Mouse (Mus musculus) Patski (cell line): ENCODE data around the gene Pip4k2a. TPM values are rescaled to one million over a fixed set of nuclear protein-coding genes. Genes with fewer than 3 reads are reported as not detected.
A peak's percentile ranks its signal among the peaks of the same experiment; 100 is the strongest.

Experiments
- ATAC-seq: fragments of 100-300 bp; one replicate; pipeline ENCODE4 v1.8.0; 2021
- CTCF ChIA-PET: fragments of 350-600 bp; sonication (Branson Sonifier 250); formaldehyde crosslinking; loops from one replicate; lab custom pipeline; 2022; ENCODE audit warnings: inconsistent platforms; lab: Charles Lee
- POLR2A ChIA-PET: fragments of 350-600 bp; sonication (Branson Sonifier 250); formaldehyde crosslinking; loops from one replicate; lab custom pipeline; 2022; ENCODE audit warnings: antibody characterized with exemption, inconsistent platforms; lab: Charles Lee
- DNase-seq: peaks from one replicate; pipeline ENCODE4 v3.0.0-alpha.2; 2011; ENCODE audit warnings: low read depth, low spot score
- H3K27me3 ChIP-seq: fragments of 371-371 bp; one replicate; pipeline ENCODE4 v1.5.1; 2021
- CTCF ChIP-seq: fragments of 100-300 bp; IDR thresholded peaks from one replicate; pipeline ENCODE4 v1.5.1; 2021
- in situ Hi-C: fragments of 300-500 bp; cut with MboI; formaldehyde crosslinking; loops from 3 replicates; pipeline ENCODE4 v1.11.1; 2018; ENCODE audit warnings: low pct_unique_long_range_greater_than_20kb, mixed read lengths
- polyA plus RNA-seq: library from polyadenylated mRNA; unstranded; gene quantifications from one replicate; pipeline ENCODE4 v1.2.3, GENCODE M21; 2021

The Pip4k2a gene
- polyA plus RNA-seq, 1 experiment from 2014 or later = 17.6 TPM

DNA sequence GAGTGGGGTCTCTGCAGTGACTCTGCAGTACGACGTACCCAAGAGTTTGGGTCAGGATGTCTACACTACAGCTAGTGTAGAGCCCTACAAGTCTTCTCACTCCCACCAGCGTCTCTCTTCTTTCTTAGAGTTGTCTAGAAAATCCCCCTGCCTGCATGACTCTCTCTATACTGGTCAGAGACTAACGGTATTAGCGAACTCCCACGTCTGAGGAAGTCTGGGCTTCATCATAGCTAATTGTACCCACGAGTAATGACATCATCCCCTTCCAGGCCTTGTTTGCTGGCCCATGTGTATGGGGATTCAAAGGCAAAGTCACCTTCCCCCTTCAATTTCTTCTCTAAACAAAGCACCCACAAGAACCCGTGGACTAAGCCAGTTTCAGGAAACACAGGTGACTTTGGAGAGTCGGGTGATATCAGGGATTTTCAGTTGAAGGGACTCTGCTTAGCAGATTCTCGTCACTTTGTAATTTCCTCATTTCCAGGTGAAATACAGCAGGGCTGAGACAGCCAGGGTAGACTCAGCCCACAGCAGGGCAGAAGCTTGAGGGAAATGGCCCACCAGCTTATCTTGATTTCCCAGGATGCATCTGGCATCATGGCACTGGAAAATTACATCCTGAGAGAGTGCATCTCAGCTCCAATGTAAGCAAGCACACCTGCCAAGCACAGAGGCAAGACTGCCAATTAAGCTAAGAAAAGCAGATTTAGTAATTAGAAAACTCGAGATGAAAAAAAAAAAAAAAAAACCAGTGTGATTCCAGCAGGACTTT is 107.5 kb downstream of the Pip4k2a start:
- in situ Hi-C loops = no loop called here
- no peak for TF ChIP-seq CTCF
- ChIA-PET POLR2A (no interaction called here), CTCF (interaction anchor here (0.7 to 0.9 kb wide), 2 partner anchors 27 to 35 kb away, joined by 3 to 4 read pairs; no protein-coding TSS in a partner anchor)
- no peak for ATAC-seq
- DNase-seq = no peak
- H3K27me3 ChIP-seq = no peaks in the 10 kb centered on the region

DNA sequence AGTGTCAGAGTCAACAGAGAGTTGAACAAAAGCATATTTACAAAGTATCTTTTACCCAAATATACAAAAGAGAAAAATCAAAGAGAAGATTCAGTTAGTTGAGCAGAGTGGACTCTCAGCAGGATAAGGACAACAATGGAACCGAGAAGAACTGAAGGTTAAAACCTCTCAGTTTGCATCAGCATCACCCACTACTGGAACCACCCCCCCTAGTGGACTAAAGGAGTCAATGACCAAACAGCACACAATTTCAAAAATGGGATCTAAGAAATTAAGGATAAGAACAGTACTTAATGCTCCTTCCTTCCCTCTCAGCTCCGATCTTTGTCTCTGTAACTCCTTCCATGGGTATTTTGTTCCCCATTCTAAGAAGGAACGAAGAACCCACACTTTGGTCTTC is 113.6 kb downstream of the Pip4k2a start:
- ChIA-PET POLR2A (no interaction called here), CTCF (interaction anchor here (1.0 kb wide), 1 partner anchor 21 kb away, joined by 3 read pairs; no protein-coding TSS in a partner anchor)
- H3K27me3 ChIP-seq = no peaks in the 10 kb centered on the region
- no peak for DNase-seq
- ATAC-seq = no peak
- peak; percentile 42 for TF ChIP-seq CTCF
- in situ Hi-C loops = no loop called here

DNA sequence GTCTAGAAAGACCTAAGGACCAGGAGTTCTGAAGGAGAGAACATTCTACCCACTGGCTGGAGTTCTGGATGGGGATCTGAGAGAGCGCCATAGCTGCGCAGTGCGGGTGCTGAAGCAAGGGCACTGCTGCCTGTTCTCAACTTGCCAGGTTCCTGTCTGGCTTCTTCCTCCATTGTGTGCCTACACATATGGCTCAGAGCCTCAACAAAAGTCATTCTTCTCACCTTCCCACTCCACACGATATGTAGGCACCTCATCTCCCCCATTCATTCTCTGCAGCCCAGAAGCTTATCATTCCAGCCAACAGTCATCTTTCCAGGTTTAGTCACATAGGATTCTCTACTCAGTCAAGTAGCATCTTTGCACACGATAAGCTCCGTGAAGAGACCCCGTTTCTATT is 123.3 kb downstream of the Pip4k2a start:
- CTCF ChIA-PET = interaction anchor here (1.6 kb wide), 1 partner anchor 123 kb away, joined by 4 read pairs; the partner anchor contains the start of genes 4930426L09Rik and Pip4k2a
- H3K27me3 ChIP-seq = no peaks in the 10 kb centered on the region
- in situ Hi-C loops = loop anchor here (5.0 kb wide), 2 partner anchors 118 to 403 kb away; no protein-coding TSS in a partner anchor
- no peak for ATAC-seq
- no peak for TF ChIP-seq CTCF
- no peak for DNase-seq
- POLR2A ChIA-PET = no interaction called here

DNA sequence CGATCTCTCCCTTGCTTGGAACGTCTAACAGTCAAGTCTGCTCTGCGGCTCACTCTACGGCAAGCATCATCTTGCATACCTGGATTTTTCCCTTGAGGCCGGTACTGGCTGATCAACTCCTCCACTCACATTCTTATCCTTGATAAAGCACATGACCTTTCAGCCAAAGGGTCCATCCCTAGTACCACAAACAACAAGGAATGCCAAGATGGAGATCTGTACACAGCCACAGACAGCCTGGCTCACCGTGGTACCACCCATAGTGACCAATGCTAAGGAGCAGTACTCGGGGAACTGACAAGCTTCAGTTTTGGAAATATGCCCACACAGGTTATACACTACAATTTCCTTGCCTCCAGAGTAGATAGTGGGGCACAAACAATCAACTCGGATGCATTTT is 123.9 kb downstream of the Pip4k2a start:
- no peak for DNase-seq
- H3K27me3 ChIP-seq = no peaks in the 10 kb centered on the region
- in situ Hi-C loops = loop anchor here (5.0 kb wide), 2 partner anchors 118 to 403 kb away; no protein-coding TSS in a partner anchor
- no peak for ATAC-seq
- CTCF ChIA-PET = interaction anchor here (1.1 to 1.6 kb wide), 2 partner anchors 124 to 403 kb away, joined by 4 read pairs; partner anchors contain the start of genes 4930426L09Rik and Pip4k2a
- POLR2A ChIA-PET = no interaction called here
- TF ChIP-seq CTCF = no peak

DNA sequence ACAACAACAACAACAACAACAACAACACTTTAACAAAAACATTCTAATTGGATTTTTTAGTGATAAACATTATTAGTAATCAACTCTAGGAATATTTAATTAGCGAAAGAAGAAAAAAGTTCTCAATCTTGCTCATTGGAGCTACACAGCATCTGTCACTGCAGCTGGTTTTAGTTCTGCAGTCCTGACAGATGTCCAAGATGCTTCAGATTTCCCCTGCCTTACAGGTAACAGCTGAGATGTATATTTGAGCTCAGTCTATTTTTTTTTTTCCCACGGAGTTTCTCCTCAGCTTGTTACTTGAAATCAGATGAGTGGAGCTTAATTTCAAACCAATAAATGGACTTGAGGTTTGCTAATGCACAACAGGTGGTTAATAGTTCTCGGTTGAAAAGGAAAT is 124.5 kb downstream of the Pip4k2a start:
- CTCF ChIA-PET = interaction anchor here (0.6 to 1.7 kb wide), 6 partner anchors 107 to 403 kb away, joined by 3 to 6 read pairs (median 4); no protein-coding TSS in a partner anchor
- in situ Hi-C loops = loop anchor here (5.0 kb wide), 2 partner anchors 119 to 404 kb away; no protein-coding TSS in a partner anchor

DNA sequence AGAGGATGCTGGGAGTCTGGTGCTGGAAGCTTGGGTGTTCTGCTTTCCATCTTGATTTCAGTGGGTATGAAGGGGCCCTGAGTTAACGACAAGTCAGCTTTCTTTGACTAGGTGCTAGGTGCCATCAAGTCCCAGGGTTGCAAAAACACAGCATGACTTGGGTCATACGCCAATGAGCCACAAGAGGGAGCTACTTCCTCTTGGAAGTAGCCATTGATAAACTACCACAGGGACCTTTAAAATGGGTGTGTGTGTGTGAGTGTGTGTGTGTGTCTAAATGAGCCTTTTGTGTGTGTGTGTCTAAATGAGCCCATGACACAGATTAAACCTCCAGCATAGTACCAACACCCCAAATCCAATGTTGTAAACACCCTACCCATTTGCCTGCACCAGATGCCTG is 125.1 kb downstream of the Pip4k2a start:
- ATAC-seq = no peak
- ChIA-PET POLR2A (interaction anchor here (0.6 to 0.7 kb wide), 2 partner anchors 70 to 323 kb away, joined by 3 to 4 read pairs; no protein-coding TSS in a partner anchor), CTCF (interaction anchor here (0.6 to 1.7 kb wide), 12 partner anchors 13 to 404 kb away, joined by 3 to 6 read pairs (median 3); no protein-coding TSS in a partner anchor)
- DNase-seq = no peak
- in situ Hi-C loops = loop anchor here (5.0 kb wide), 2 partner anchors 120 to 405 kb away; no protein-coding TSS in a partner anchor
- TF ChIP-seq CTCF = peak; percentile 79
- H3K27me3 ChIP-seq = no peaks in the 10 kb centered on the region

More for the DNA sequence above, 124.5 kb downstream of the Pip4k2a start:
- POLR2A ChIA-PET = no interaction called here
- H3K27me3 ChIP-seq = no peaks in the 10 kb centered on the region
- DNase-seq (no peak), ATAC-seq (no peak)
- no peak for TF ChIP-seq CTCF

DNA sequence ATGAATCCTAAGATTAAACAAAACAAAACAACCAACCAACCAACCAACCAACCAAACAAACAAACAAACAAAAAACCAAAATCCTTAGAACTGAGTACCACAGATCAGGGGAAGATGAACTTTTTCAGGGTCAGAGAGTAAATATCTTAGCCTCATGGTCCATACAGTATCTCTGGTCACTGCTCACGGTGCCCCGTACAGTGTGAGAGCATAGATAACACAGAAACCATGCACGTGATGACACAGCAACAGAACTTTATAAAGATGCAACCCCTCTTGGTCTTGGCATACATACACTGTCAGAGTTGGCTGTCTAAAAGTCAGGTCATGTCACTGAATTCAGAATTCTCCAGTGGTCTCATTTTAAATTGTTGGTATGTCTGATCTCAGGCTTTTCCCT is 126.8 kb downstream of the Pip4k2a start:
- DNase-seq (no peak), ATAC-seq (no peak)
- CTCF ChIA-PET = interaction anchor here (0.8 kb wide), 1 partner anchor 92 kb away, joined by 3 read pairs; no protein-coding TSS in a partner anchor
- POLR2A ChIA-PET = no interaction called here
- in situ Hi-C loops = loop anchor here (5.0 kb wide), 2 partner anchors 121 to 406 kb away; no protein-coding TSS in a partner anchor
- TF ChIP-seq CTCF = no peak
- no peaks in the 10 kb centered on the region for H3K27me3 ChIP-seq

DNA sequence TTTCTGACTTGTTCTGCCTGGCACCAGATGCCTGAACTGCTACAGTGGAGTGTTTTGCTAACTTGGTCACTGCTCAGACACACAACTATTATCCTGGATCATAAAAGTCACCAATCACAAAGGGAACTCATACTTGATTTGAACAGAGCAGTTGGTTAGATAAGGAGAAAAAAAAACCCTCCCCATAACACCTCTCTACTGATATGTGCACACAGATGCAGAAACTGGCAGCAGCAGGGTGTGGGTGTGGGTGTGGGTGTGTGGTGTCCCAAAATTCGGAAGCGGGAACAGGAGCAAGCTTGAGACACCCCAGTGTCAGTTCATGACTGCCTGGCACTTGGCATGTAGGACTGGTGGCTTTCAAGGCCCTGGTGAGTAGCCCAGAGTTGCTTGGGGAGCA is 130.9 kb downstream of the Pip4k2a start:
- no peaks in the 10 kb centered on the region for H3K27me3 ChIP-seq
- ChIA-PET POLR2A (no interaction called here), CTCF (no interaction called here)
- no peak for TF ChIP-seq CTCF
- in situ Hi-C loops = no loop called here
- ATAC-seq (no peak), DNase-seq (no peak)

DNA sequence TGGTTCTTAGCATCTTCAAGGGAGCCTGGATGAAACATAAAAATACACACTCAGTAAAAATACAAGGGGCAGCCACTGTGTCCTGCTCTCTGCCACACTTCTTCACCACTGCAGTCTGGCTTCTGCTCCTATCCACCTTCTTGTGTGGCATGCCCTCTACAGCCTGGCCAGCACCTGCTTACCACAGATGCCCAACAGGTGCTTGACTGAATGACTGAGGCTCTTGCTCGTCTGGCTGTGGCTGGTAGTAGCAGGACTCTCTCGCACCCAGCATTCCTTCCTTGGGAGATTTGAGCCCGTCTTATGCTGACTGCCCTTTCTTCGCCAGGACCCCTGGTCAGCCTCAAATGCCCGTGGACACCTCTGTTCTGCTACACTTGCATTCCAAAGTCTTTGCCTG is 133.2 kb downstream of the Pip4k2a start:
- ChIA-PET CTCF (no interaction called here), POLR2A (no interaction called here)
- no peak for DNase-seq
- H3K27me3 ChIP-seq = no peaks in the 10 kb centered on the region
- no peak for ATAC-seq
- in situ Hi-C loops = no loop called here
- no peak for TF ChIP-seq CTCF

DNA sequence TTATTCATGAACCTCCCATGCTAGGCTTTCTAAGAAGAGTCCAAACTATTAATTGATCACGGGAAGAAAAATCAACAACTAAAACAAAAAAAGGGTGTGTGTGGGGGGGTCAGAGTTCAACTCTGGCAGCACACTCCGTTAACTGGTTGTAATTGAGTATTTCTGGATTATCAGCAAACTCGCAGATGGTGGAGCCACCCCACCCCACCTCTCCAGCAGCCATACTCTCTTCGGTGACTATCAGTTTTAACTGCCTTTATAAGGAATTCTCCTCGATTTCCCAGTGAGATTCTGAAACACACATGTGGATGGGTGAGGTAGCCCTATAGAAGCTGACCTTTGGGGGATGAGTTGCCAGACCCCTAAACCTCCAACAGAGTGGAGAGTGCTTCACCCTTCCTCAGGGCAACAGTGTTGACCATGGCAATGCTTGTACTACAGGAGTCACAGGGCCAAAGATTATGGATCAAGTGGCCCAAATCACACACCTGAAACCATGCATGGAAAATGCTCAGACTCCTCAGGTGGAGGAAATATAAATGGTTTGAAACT is 136.2 kb downstream of the Pip4k2a start:
- TF ChIP-seq CTCF = no peak
- no peaks in the 10 kb centered on the region for H3K27me3 ChIP-seq
- in situ Hi-C loops = no loop called here
- DNase-seq (no peak), ATAC-seq (no peak)
- CTCF ChIA-PET = no interaction called here
- POLR2A ChIA-PET = no interaction called here
